Mouse (Mus musculus) kidney, postnatal 0 days (tissue): ENCODE data around the gene Maea. TPM values are rescaled to one million over a fixed set of nuclear protein-coding genes. Genes with fewer than 3 reads are reported as not detected.
"Not testable (repeated sequence)": the region's sequence is repeated elsewhere in the genome, so short reads cannot be mapped to it uniquely, and the experiment has no call there.

ENCODE experiments used
- ATAC-seq: fragments of 200-750 bp; cut with Nextera tagmentation; replicated peaks from 2 replicates; pipeline ENCODE4 v1.8.0; 2017; ENCODE audit warnings: low read depth, moderate number of reproducible peaks, moderate TSS enrichment, moderate library complexity; ENCODE audit not compliant: low FRiP score
- DNase-seq: peaks from one replicate; pipeline ENCODE4 v3.0.0-alpha.2; 2016; ENCODE audit warnings: low spot score
- H3K27ac ChIP-seq: fragments of 300-500 bp; sonication (generic); 2 replicates; pipeline ENCODE4 v1.5.1; 2014; ENCODE audit warnings: mild to moderate bottlenecking
- H3K27me3 ChIP-seq: fragments of 300-500 bp; sonication (generic); 2 replicates; pipeline ENCODE4 v1.6.1; 2014; ENCODE audit warnings: low read length, mixed read lengths; ENCODE audit not compliant: insufficient read depth
- H3K36me3 ChIP-seq: fragments of 300-500 bp; sonication (generic); 2 replicates; pipeline ENCODE4 v1.6.1; 2014; ENCODE audit warnings: low read length, mixed read lengths; ENCODE audit not compliant: insufficient read depth
- H3K4me1 ChIP-seq: fragments of 300-500 bp; sonication (generic); replicated peaks from 2 replicates; pipeline ENCODE4 v1.6.1; 2014; ENCODE audit warnings: antibody characterized with exemption, low read length, mixed read lengths; ENCODE audit not compliant: insufficient read depth
- H3K4me2 ChIP-seq: fragments of 300-500 bp; sonication (generic); 2 replicates; pipeline ENCODE4 v1.6.1; 2014; ENCODE audit warnings: mild to moderate bottlenecking, low read length, moderate library complexity, mixed read lengths
- H3K4me3 ChIP-seq: fragments of 300-500 bp; sonication (generic); replicated peaks from 2 replicates; pipeline ENCODE4 v1.5.1; 2014; ENCODE audit warnings: low read depth, low read length
- H3K9ac ChIP-seq: fragments of 300-500 bp; sonication (generic); 2 replicates; pipeline ENCODE4 v1.6.1; 2014; ENCODE audit warnings: low read depth, low read length
- H3K9me3 ChIP-seq: fragments of 300-500 bp; sonication (generic); replicated peaks from 2 replicates; pipeline ENCODE4 v1.6.1; 2016; ENCODE audit warnings: low read length, inconsistent platforms, mixed read lengths
- CTCF ChIP-seq: IDR thresholded peaks from 2 replicates; pipeline ENCODE4 v1.5.1; 2016; ENCODE audit warnings: antibody characterized with exemption, low read depth, mild to moderate bottlenecking, moderate library complexity
- WGBS: fragments of 180-500 bp; shearing (Covaris S2); extraction: QIAGEN DNeasy Blood & Tissue Kit; methylation state at CpG from one replicate; pipeline ENCODE4 v1.1.7; 2014; 5-methylcytosine and 5-hydroxymethylcytosine counted together
- polyA plus RNA-seq: library from polyadenylated mRNA; unstranded; fragments of >200 nt; fragmentation: Nextera tagmentation; extraction: Ambion mirVana; gene quantifications from 2 replicates; pipeline ENCODE4 v1.2.1, GENCODE M21; 2015

Maea gene
- polyA plus RNA-seq, 1 experiment from 2014 or later, result 125 TPM

DNA sequence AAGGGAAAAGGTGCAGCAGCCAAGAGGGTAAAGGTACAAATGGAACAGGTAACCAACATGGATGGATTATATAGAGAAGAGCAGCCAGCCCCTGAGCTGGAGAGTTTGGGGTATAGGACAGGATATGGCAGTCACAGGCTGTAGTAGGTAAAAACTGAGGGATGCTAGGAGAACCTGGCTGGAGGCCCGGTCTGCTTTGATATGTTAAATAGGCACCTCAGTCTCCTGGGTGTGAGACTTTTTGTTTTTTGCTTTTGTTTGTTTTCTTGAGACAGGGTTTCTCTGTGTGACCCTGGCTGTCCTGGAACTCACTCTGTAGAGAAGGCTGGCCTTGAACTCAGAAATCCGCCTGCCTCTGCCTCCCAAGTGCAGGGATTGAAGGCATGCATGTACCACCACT is 10.8 kb upstream of the Maea start:
- H3K9ac ChIP-seq, result no peak overlapping the region
- H3K4me3 ChIP-seq, result no peak overlapping the region
- no peaks in the 10 kb centered on the region for H3K27me3 ChIP-seq
- H3K36me3 ChIP-seq, result no peaks in the 10 kb centered on the region
- 61% methylated on average over 2 of the region's 2 CpGs for WGBS
- no peak overlapping the region for H3K4me2 ChIP-seq
- H3K9me3 ChIP-seq, result no peaks in the 10 kb centered on the region
- no peak for TF ChIP-seq CTCF
- H3K4me1 ChIP-seq, result no peaks in the 10 kb centered on the region
- DNase-seq (no peak), ATAC-seq (no peak)
- H3K27ac ChIP-seq, result no peak overlapping the region

DNA sequence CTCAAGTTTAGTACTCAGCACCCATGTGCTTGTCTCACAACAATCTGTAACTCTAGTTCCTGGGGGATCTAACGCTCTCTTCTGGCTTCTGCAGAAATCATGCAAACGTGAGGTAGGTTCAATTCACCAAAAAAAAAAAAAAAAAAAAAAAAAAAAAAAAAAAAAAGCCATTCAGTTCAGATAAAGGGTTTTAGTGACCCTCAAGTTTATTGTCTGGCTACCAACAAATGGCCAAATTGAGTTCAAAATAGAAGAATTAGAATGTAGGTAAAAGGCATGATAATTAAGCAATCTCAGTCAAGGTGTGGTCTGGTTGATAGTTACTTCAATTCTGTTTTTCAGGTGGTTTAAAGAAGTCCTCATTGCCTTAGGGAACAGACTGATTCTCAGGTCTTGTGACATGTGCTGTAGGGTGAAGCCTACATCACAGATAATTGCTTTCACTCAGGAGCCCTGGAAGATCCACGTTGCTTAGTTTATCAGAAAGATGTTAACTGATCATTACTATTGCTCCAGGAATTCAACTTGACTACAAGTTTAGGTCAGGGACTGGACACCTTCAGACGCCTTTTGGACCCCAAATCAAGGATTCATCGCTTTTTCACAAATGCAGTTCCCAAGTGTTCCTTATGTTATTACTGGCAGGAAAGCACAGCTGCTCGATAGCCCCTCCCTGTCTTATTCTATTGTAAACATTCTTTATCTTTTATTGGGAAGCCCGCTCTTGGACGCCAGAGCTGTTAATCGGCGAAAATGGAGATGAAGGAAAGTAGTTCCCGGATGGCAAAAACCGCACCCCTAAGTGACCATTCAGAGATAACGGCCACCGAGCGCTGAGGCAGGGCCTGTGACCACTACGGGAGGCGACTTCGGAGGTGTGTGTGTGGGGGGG is 682 bp upstream of the Maea start:
- 24% methylated on average over 18 of the region's 18 CpGs for WGBS
- H3K27me3 ChIP-seq, result no peaks in the 10 kb centered on the region
- H3K4me3 ChIP-seq, result peak overlapping the region; percentile 98
- ATAC-seq (no peak), DNase-seq (peak; percentile 54)
- peak overlapping the region; percentile 49 for H3K4me2 ChIP-seq
- no peaks in the 10 kb centered on the region for H3K9me3 ChIP-seq
- no peaks in the 10 kb centered on the region for H3K36me3 ChIP-seq
- TF ChIP-seq CTCF, result no peak
- peak overlapping the region; percentile 79 for H3K27ac ChIP-seq
- peaks cover 10% of the 10 kb centered on the region for H3K4me1 ChIP-seq
- H3K9ac ChIP-seq, result peak overlapping the region; percentile 70

DNA sequence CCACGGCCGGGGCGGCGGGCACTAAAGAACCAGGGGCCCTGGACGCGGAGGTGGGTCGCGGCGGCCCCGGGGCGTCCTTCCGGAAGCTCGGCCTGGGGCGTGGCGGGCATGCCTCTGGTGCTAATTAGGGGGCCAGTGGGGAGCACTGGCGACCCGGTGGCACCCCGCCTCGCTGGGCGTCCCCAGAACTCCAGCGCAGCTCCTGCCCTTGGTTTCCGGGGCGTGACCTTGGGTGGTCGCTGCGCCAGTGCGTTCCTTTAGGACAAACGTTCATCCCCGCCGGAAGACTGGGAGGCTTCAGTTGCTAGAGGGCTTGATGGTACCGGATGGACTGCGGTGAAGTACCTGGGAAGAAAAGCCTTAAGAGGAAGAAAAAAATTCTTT is 660 bp downstream of the Maea start:
- Histone ChIP-seq H3K36me3 (no peaks in the 10 kb centered on the region), H3K4me3 (peak overlapping the region; percentile 98), H3K9ac (peak overlapping the region; percentile 96), H3K27ac (peak overlapping the region; percentile 92), H3K9me3 (no peaks in the 10 kb centered on the region), H3K4me1 (peaks cover 10% of the 10 kb centered on the region), H3K27me3 (no peaks in the 10 kb centered on the region), H3K4me2 (peak overlapping the region; percentile 88)
- under 1% methylated on average over 31 of the region's 31 CpGs for WGBS
- TF ChIP-seq CTCF, result no peak
- ATAC-seq (peak; percentile 11; the same call in 1 of the 2 replicates), DNase-seq (peak; percentile 44)

DNA sequence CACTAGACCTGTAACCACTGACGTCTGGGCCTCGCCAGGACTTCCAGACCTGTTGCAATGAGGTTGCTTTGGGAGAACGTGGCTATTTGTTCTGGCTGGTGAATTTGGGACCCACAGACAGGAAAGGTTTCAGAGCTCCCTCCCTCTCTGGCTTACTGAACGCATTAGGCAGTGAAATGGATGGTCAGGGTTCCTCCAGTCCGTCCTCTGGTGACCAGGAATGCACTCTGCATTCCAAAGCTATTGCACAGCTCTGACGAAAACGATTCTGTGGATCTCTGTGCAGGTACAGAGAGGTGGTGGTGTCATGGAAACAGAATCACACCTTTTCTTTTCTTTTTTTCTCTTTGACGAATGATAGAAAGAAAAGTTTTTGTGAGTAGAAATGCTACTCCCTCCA is 1.9 kb downstream of the Maea start:
- Histone ChIP-seq H3K27me3 (no peaks in the 10 kb centered on the region), H3K4me3 (no peak overlapping the region; the same call in 1 of the 2 replicates), H3K27ac (no peak overlapping the region), H3K4me1 (peaks cover 10% of the 10 kb centered on the region), H3K36me3 (no peaks in the 10 kb centered on the region), H3K9ac (no peak overlapping the region), H3K4me2 (peak overlapping the region; percentile 88; the same call in 1 of the 2 replicates), H3K9me3 (no peaks in the 10 kb centered on the region)
- 45% methylated on average over 8 of the region's 8 CpGs for WGBS
- no peak for ATAC-seq
- no peak for TF ChIP-seq CTCF
- DNase-seq, result peak; percentile 23

DNA sequence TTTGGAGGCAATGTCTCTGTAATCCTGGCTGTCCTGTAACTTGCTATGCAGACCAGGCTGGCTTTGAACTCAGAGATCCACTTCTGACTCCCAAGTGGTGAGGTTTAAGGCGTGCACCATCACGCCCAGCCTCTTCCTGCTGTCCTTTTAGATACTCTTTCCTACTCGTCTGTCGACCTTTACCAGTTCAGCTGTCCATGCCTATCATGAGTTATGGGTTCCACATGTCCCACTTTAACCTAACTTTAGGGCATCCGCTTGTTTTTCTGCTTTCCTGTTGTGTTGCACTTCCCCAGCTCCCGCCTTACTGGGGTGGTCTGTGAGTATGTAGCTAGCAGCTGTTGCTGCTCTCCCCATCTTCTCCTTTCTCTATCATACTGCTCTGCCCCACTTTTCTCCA is 5.9 kb downstream of the Maea start:
- no peak for DNase-seq
- TF ChIP-seq CTCF, result no peak
- H3K9me3 ChIP-seq, result no peaks in the 10 kb centered on the region
- H3K4me2 ChIP-seq, result no peak overlapping the region
- WGBS, result 75% methylated on average over 6 of the region's 6 CpGs
- H3K9ac ChIP-seq, result no peak overlapping the region
- no peaks in the 10 kb centered on the region for H3K27me3 ChIP-seq
- H3K27ac ChIP-seq, result no peak overlapping the region
- H3K4me3 ChIP-seq, result no peak overlapping the region
- ATAC-seq, result no peak
- H3K4me1 ChIP-seq, result peaks cover 10% of the 10 kb centered on the region
- H3K36me3 ChIP-seq, result no peaks in the 10 kb centered on the region

DNA sequence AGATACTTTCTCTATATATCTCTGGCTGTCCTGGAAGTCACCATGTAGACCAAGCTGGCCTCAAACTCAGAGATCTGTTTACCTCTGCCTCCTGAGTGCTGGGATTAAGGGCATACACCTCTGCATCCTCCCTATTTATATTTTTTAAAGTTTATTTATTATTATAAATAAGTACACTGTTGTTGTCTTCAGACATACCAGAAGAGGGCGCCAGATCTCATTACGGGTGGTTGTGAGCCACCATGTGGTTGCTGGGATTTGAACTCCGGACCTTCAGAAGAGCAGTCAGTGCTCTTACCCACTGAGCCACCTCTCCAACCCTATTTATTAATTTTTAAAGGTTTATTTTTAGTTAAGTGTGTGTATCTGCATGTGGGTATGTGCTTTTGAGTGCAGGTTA is 6.9 kb downstream of the Maea start:
- not testable (repeated sequence) for H3K4me3 ChIP-seq, H3K36me3 ChIP-seq, ATAC-seq, DNase-seq, H3K9me3 ChIP-seq, H3K27ac ChIP-seq, H3K4me2 ChIP-seq, H3K27me3 ChIP-seq, H3K9ac ChIP-seq, H3K4me1 ChIP-seq
- 57% methylated on average over 3 of the region's 3 CpGs for WGBS
